Mouse (Mus musculus) naive thymus-derived CD4-positive, alpha-beta T cell, adult 2 months (primary cell): ENCODE results near the gene Slc22a23.

Experiments used
- DNase-seq: peaks from one replicate; pipeline ENCODE4 v3.0.0-alpha.2; 2011; ENCODE audit warnings: low read depth

Gene Slc22a23

DNA sequence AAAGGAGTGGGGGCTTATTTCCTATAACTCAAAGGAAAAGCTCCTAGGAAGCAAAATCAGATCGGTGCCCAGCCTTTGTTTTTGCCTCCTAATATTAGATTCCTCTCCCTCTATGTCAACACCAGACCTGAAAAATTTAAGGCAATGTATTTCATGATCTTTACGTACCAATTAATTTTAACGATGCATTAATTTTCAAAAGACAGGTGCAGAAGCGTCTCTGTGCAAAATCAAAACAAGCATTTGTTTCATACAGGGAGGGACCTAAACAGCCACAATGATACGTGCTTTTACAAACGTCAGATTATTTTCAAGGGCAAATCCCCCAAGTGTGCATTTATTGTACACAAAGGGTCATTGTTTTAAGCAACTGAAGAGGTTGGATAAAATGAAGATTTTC, 212.1 kb downstream of the Slc22a23 start:
- no peak for DNase-seq

DNA sequence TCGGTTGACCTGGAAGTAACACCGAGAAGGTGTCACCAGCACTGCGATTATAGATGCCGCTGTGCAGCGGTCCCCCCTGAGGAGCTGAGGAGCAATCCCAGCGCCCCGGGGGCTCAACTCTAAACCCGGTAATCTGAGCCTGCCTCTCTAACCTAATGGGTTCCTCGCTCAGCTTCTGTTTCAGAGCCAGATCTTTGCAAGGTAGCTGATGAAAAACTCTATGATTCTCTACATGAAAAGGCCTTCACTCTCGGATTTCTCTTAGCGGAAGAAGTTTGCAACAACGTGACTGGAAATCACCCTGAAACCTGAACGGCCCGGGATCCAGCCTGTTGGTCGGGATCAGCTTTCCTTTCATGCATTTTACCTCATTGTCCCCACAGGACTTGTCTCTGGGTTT, 212.7 kb downstream of the Slc22a23 start:
- peak; percentile 50 for DNase-seq

DNA sequence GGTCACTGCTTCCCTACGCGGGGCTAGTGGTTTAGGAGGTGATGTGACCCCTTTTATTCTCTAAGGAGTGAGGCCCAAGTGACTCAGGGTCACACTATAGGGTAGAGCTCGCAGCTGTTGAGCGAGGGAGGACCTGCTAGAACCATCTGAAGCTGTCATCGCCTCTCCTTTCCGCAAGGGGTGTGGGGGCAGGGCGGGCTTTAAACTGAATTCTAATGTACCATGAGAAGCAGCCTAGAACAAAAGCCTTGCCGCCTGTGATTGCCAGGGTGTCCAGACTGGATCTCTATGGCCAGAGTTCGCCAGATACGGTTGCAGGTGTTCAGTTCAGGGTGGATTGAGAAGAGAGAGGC, 213.3 kb downstream of the Slc22a23 start:
- DNase-seq: peak; percentile 80

DNA sequence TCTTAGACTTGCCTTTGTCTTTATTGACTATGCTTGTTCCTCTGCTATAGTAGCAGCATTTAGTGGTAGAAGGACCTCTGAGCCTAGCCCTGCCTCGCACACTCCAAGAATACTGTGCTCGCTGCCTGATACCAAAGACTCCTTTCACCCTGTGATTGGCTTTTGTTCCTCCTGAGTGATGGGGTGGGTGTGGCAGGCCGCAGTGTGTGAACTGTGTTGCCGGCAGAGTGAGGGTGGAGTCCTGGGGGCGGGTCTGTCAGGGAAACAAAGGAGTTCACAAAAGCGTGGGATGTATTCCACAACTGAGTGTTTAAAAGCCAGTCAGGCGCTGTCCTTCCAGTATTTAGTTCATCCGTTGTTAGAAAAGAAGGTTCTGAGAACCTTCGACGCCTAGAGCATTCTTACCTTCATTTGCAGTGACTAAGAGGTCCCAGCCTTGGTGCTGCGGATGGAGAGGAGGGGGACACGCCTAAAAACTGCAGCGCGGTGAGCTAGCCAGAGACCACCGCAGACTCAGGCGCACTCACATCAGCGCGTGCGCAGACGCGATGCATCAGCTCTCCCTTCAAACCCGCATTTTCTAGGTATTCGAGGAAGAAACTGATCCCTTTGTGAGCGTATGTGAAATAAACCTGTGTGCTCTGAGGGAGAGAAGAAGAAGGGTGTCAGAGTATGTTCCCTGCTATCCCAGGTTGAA, 213.8 kb downstream of the Slc22a23 start:
- DNase-seq: peak; percentile 74

DNA sequence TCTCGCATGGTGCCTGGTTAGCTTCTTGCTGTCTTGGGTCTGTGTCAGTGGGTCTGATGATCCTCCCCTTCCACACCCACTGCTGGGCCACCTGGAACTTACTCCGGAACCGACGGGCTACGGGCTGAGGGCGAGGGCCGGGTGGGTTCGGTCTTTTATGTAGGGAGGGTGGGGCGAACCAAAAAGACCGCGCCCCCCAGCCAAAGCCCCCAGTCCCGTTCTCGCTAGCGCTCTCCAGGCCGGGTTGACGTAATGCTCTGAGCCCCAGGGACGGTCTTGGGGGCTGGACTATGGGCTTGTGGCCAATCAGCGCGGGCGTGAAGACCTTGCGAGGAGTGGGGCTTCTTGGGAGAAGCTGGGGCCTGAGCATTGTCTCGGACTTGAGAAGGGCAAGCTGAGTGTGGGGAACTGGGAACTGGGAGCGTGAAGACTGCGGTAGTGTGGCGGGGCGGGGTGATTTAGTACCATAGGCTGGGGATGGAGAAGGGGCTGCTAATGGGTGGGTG, 214.7 kb downstream of the Slc22a23 start, which contains the start of gene Tubb2b:
Gene Tubb2b, minus strand, starts transcription at position 241 of the 506 bp plus-strand sequence.
- DNase-seq: peak; percentile 63

DNA sequence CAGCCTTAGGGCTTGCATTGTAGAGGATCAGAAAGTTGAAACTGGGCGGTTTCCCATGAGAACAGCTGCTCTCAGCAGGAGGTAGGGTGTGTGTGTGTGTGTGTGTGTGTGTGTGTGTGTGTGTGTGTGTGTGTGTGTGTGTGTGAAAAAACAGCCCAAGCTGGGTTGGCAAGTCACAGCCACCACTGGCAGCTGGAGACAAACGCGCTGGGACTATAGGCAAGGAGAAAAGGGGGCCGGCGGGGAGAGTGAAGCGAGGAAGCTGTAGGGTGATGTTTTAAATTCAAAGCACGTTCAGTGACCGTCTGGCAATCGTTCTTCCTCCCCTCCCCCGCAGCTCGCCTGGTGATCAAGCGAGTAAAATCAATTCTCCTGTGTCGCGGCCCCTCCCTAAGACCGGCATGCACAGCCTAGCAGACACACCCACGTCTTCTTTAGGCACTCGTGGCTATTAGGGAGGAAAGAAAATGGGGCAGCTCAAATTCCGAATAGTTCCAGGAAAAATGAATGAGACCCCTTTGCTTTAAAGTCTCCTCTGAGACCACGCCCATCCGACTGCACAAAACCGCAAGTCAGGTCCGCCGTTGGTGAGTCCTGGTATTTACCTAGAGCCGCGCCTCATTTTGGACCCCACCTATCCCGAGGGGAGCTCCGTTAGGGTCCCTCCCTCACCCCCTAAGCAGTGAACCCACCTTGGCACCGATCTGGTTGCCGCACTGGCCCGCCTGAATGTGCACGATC, 215.3 kb downstream of the Slc22a23 start:
- DNase-seq: peak; percentile 68
